Mouse (Mus musculus) cerebellum, postnatal 36 days (tissue): Measurements from ENCODE around the gene Ceacam1.
"Not testable (repeated sequence)": the region's sequence is repeated elsewhere in the genome, so short reads cannot be mapped to it uniquely, and the experiment has no call there.

Source experiments
- DNase-seq, 2 experiments: peaks; one replicate each; pipeline ENCODE4 v3.0.0; 2021 to 2022; ENCODE audit warnings: mixed read lengths in 2 of 2

The Ceacam1 gene

GRCm38 (mm10) chr7:25439124-25439822 lies 38.1 kb downstream of the Ceacam1 start:
- DNase-seq: no peak

- no peak for DNase-seq
Measured at GRCm38 (mm10) chr7:25436704-25437103, 40.7 kb downstream of the Ceacam1 start.

GRCm38 (mm10) chr7:25436226-25436625 lies 41.2 kb downstream of the Ceacam1 start:
- DNase-seq: no peak

GRCm38 (mm10) chr7:25435546-25435851 lies 41.9 kb downstream of the Ceacam1 start:
- DNase-seq: no peak

DNA sequence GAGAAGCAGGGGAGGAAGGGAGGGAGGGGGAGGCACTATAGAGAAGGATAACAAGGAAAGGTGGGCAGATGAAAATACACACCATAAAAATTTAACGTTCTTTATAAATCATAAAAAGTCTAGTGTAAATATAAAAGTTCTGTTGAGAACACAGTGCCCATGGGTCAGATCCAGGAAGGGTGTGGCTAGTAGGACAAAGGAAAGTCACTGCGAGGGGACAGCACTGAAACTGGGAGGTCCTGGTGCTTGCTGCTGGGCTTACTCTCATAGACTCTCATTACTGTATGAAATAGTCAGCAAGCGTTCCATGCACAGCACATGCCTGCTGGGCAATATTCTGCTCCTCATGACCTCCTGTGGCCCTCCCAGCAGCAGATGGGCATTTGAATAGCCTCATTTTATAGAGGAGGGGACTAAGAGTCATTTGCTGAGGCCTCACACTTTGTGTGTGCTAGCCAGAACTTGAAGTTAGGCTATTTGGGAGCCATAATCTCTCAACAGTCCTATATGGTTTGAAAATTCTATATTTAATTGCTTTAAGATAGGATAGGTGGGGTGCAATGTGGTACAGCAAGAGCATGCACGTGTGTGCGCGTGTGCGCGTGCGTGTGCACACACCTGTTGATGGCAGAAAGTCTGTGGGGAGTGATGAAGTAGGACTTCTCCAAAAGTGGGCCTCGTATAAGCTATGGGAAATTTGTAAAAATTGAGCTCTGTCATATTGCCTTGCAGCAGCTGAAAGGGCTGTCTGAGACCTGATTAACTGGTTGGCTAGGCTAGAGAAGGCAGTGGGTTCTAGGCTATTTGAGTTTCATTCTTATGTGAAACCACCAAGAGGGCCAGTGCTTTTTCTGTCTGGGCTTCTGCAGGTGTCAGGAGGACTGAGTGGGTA lies 42.5 kb downstream of the Ceacam1 start:
- no peak for DNase-seq

GRCm38 (mm10) chr7:25433781-25434560 lies 43.4 kb downstream of the Ceacam1 start:
- DNase-seq: no peak

DNA sequence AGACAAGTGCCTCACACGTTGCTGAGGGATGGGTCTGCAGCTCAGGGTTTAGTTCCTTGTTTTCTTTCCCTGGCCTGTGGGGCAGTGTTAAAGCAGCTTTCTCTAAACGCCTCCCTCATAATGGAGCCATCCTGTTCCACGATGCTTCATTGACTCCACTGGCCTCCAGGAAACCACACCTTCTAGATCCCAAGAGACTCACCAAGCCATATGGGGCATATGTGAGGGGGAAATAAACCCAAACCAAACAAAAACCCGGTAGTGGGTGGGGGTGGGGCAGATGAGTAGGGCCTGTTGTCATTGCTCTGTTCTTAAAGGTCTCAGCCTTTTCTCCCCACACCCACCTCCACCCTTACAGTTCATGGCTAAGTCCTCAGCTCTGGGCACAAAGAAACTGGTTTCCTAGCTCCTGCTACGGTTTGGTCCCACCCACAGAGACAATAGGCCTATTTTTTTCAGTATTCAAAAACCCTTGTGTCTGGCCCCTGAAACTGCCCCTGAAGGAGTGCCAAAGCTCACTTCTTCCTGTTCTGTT lies 44.3 kb downstream of the Ceacam1 start:
- no peak for DNase-seq

GRCm38 (mm10) chr7:25432381-25432780 lies 45.0 kb downstream of the Ceacam1 start:
- no peak for DNase-seq

- DNase-seq: no peak
Measured at GRCm38 (mm10) chr7:25429886-25430784, 47.3 kb downstream of the Ceacam1 start.

DNA sequence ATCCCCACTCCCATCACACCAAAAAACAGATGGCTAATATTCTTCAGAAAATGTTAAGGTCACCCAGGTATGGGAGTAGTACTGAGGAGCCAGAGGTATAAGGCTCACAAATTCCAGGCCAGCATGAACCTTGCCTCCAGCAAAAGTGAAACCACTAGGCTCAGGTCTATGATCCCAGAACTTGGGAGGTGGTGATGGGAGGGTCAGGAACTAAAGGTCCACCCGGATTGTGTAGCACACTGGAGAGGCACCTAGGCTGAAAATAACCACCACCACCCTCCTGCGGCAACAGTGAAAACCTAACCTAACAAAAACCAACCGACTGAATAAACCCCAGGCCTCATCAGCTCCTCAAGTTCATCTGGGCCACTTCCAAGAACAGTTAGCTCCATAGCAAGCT lies 49.1 kb downstream of the Ceacam1 start:
- no peak for DNase-seq

DNA sequence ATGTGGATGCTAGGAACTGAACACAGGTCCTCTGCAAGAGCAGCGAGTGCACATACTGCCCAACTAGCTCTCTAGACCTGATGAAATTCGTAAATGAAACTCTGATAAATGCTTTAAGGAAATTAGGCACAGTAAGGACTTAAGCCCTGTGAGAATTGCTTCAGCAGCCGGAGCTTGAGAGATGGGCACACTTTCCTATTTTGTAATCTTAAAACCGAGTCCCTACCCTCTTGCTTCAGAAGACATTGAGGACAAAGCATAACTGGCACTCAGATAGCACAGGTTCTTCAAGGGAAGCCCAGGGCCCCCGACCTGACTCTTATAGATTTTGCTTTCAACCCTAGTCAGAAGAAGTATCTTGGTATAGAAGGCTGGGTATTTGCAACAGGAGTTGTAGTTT lies 50.3 kb downstream of the Ceacam1 start:
- DNase-seq: no peak

DNA sequence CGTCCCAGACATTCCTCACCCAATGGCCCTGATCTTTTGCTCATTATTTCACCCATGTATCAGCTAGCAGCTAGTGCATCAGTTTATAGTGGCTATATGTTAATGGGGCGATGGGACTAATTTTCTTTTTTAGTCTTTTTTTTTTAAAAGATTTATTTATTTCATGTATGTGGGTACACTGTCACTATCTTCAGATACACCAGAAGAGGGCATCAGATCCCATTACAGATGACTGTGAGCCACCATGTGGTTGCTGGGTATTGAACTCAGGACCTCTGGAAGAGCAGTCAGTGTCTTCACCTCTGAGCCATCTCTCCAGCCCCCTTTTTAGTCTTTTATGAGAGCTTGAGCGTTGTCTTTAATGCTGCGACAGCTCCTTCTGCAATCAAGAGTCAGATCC lies 51.0 kb downstream of the Ceacam1 start:
- not testable (repeated sequence) for DNase-seq

- peak; percentile 65 to 83 for DNase-seq
Measured at GRCm38 (mm10) chr7:25424429-25424828, 53.0 kb downstream of the Ceacam1 start.

DNA sequence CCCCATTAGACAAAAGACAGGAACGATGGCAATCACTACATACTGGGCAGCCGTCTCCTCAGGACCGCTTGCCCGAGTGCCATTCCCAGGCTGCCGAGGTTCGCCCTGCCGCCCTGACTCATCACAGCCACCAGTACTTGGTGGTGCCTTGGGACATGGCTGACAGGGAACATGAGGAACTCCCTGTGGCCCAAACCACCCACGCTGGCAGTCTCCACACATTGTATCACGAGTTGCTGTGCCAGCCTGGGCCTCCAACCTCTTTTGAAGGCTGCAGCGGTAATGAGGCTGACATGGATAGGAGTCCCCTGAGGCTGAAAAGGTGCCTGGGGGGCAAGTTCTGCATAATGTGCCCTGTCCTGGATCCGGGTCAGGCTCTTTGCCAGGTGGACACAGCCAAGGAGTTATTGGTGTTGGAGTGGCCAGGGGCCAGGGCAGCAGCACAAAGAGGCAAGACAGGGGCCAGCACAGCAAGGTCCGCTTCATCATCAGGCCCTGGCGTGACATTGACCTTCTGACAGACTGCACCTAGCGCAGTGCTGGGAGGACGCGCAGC lies 55.0 kb downstream of the Ceacam1 start:
- peak in 1 of 2 experiments; percentile 15 for DNase-seq

GRCm38 (mm10) chr7:25419943-25420342 lies 57.5 kb downstream of the Ceacam1 start:
- DNase-seq: no peak

GRCm38 (mm10) chr7:25419536-25419935 lies 57.9 kb downstream of the Ceacam1 start:
- DNase-seq: no peak

DNA sequence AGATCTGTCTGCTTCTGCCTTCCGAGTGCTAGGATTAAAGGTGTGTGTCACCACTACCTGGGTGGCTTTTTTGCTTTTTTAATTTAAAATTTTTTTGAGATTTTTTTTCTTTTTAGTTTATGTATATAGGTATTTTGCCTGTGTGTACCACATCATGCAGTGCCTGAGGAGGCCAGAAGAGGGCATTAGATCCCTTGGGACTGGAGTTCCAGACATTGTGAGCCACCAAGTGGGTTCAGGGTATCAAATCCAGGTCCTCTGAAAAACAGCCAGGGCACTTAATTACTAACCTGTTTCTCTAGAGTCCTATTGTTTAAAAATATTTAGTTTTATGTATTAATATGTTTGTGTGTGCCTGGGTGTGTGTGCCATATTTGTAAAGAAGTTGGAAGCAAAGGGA lies 59.8 kb downstream of the Ceacam1 start:
- peak in 1 of 2 experiments; percentile 24 for DNase-seq

- no peak for DNase-seq
Measured at GRCm38 (mm10) chr7:25412833-25413441, 64.5 kb downstream of the Ceacam1 start, which contains the start of gene Cxcl17. Cxcl17 (minus strand) TSS chr7:25412886.

- DNase-seq: no peak
Measured at GRCm38 (mm10) chr7:25411861-25412260, 65.5 kb downstream of the Ceacam1 start.
